Mouse (Mus musculus): ENCODE measurements at regions not wholly inside any gene's neighbourhood (a gene's known extent, or its start where the extent isn't known, plus 50 kb on each side); places are given as distances from the start of the nearest gene placed in this dataset.

DNA sequence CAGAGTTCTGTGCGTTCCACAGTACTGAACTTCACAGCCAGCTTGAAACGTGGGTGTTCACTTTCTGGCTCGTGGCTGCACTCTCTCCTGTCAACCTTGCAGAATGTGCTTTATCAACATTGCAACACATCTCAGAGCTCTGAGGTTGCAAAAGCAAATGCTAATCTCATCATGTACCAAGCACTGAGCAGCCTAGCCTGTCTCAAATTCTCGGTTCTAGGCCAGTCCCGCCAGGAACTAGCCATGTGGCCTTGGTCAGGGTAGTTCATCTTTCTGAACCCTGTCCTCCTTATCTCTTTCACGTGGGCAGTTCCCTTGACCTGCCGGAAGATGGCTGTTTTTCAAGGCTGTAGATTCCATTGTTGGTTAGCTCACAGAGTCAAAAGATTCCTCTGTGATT lies 159.3 kb upstream of the Mast4 start:
- 0 out of 2 replicates have a peak, but pooled peaks cover 4% of the 10 kb centered on the region for H3K4me1 ChIP-seq (ENCODE audit: control insufficient read depth, insufficient read depth, low read length)
- H3K27ac ChIP-seq (ENCODE audit: insufficient read depth, low read length), result no peak overlapping the region
- H3K4me3 ChIP-seq (ENCODE audit: insufficient read depth, low read length), result no peak overlapping the region
- TF ChIP-seq CTCF (IDR thresholded peaks at IDR 0.05; ENCODE audit: borderline replicate concordance, insufficient read depth, low read length) (no peak), POLR2A (IDR thresholded peaks at IDR 0.05; ENCODE audit: low read depth, low read length) (no peak)

DNA sequence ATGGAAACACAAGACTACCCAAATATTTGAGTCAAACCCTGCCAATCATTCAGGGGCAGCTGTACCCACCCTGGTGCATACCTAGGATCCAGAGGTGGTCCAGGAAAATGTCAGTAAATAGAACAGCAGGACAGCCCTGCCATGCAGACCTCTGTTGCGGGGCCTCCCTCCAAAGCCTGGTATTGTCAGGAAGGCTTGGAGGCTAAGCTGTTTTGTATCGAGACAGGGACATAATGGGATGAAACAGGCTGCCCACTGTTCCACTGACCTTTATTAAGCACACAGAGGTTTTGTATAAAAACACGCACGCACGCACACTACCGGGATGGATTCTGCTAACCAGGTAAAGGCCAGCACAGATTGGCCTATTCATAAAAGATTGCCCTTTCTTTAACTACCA lies 155.8 kb upstream of the Mast4 start:
- Histone ChIP-seq H3K4me1 (ENCODE audit: control insufficient read depth, insufficient read depth, low read length) (0 out of 2 replicates have a peak, but pooled peaks cover 4% of the 10 kb centered on the region), H3K27ac (ENCODE audit: insufficient read depth, low read length) (no peak overlapping the region), H3K4me3 (ENCODE audit: insufficient read depth, low read length) (no peak overlapping the region)
- no peak for TF ChIP-seq CTCF (IDR thresholded peaks at IDR 0.05; ENCODE audit: borderline replicate concordance, insufficient read depth, low read length)
- no peak for TF ChIP-seq POLR2A (IDR thresholded peaks at IDR 0.05; ENCODE audit: low read depth, low read length)

DNA sequence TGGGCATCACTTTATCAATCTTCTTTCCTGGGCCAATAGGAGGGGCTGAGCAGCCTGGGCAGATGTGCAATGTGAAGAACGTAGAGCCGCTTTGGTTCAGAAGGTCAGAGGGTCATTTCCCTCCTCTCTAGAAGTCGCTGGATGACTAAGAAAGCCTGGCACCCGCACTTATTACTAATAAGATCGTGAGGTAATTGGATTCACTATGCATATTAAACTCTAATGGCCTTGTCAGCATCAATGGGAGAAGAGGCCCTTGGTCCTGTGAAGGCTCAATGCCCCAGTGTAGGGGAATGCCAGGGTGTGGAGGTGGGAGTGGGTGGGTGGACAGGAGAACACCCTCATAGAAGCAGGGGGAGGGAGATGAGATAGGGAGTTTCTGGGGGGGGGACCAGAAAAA lies 149.8 kb upstream of the Mast4 start:
- TF ChIP-seq POLR2A (IDR thresholded peaks at IDR 0.05; ENCODE audit: low read depth, low read length) (no peak), CTCF (IDR thresholded peaks at IDR 0.05; ENCODE audit: borderline replicate concordance, insufficient read depth, low read length) (no peak)
- H3K4me3 ChIP-seq (ENCODE audit: insufficient read depth, low read length), result no peak overlapping the region
- H3K27ac ChIP-seq (ENCODE audit: insufficient read depth, low read length), result no peak overlapping the region
- H3K4me1 ChIP-seq (ENCODE audit: control insufficient read depth, insufficient read depth, low read length), result no peaks in the 10 kb centered on the region

DNA sequence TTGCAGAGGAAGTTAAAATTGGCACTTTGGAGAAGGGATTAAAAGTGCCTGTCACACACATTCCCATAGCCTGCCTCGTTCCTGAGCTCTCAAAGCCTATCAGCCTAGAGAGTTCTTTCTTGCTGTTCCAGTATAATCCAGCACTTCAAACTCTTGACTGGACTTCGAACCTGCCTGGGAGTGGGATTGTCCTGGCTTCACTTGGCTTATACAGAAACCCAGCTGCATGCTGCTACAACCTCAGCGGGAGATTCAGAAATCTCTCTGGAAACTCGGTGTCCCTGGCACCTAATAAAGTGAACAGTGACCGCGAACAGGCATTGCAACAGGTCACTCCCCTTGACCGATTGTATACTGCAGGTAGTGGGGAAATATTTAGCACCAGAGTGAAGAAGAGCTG lies 149.1 kb upstream of the Mast4 start:
- TF ChIP-seq POLR2A (IDR thresholded peaks at IDR 0.05; ENCODE audit: low read depth, low read length), result no peak
- TF ChIP-seq CTCF (IDR thresholded peaks at IDR 0.05; ENCODE audit: borderline replicate concordance, insufficient read depth, low read length), result no peak
- Histone ChIP-seq H3K27ac (ENCODE audit: insufficient read depth, low read length) (no peak overlapping the region), H3K4me3 (ENCODE audit: insufficient read depth, low read length) (no peak overlapping the region), H3K4me1 (ENCODE audit: control insufficient read depth, insufficient read depth, low read length) (no peaks in the 10 kb centered on the region)

DNA sequence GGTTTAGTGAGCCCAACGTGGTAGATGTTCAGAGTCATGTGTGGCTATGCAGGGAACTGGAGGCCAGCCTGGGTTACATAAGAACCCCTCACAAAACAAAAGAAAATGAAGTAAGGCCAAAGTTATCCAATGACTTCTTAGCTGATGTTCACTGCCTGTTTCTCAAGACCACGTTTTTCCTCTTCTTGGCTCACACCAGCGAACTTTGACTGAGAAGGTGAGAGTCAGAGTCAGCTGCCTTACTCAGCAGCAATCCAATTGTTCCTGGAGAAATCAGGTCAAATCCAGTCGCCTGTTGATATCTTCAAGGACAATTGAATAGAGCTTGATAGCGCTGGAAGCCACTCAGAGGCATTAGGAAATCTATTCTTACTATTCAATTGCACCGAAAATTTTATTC lies 142.0 kb upstream of the Mast4 start:
- no peak overlapping the region for H3K27ac ChIP-seq (ENCODE audit: insufficient read depth, low read length)
- TF ChIP-seq POLR2A (IDR thresholded peaks at IDR 0.05; ENCODE audit: low read depth, low read length), result no peak
- TF ChIP-seq CTCF (IDR thresholded peaks at IDR 0.05; ENCODE audit: borderline replicate concordance, insufficient read depth, low read length), result no peak

DNA sequence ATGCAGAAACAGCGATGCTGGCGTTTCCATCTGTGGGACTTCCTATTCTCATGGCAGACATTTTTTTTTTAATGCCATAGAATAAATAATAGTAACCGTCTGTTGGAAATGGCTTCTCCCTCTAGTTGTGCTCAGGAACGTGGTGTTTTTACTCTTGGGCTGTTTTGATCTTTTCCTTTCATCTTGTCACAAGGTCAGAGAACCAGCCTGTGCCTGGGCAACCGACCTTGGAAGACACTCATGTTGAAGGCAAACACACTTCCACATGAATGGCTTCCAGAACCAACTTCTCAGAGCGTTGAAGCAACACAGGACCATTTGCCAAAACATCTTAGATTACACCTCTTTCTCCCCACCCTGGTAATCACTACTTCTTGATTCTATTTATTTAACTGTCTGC lies 137.9 kb upstream of the Mast4 start:
- H3K4me3 ChIP-seq (ENCODE audit: insufficient read depth, low read length), result no peak overlapping the region
- TF ChIP-seq POLR2A (IDR thresholded peaks at IDR 0.05; ENCODE audit: low read depth, low read length) (no peak), CTCF (IDR thresholded peaks at IDR 0.05; ENCODE audit: borderline replicate concordance, insufficient read depth, low read length) (no peak)
- H3K27ac ChIP-seq (ENCODE audit: insufficient read depth, low read length), result no peak overlapping the region
- no peaks in the 10 kb centered on the region for H3K4me1 ChIP-seq (ENCODE audit: control insufficient read depth, insufficient read depth, low read length)

More for the DNA sequence above, 142.0 kb upstream of the Mast4 start:
- Histone ChIP-seq H3K4me1 (ENCODE audit: control insufficient read depth, insufficient read depth, low read length) (no peaks in the 10 kb centered on the region), H3K4me3 (ENCODE audit: insufficient read depth, low read length) (no peak overlapping the region)

DNA sequence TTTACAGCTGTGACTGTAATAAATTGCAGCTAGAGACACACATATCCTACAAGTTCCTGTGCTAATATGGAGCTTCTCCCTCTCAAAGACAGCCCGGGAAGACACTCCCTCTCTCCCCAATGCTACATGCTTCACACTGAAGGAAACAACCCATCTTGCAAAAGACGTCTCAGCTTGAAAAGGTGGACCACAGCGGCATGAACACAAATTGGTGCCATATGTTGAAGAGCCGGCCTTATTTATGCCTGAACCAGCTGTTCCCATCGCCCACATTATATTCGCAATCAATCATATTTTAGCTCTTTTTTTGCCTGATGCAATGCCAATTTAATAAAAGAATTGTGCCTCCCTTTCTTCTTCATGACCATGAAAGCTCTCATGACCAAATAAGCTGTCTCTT lies 135.8 kb upstream of the Mast4 start:
- H3K4me3 ChIP-seq (ENCODE audit: insufficient read depth, low read length), result no peak overlapping the region
- no peak overlapping the region for H3K27ac ChIP-seq (ENCODE audit: insufficient read depth, low read length)
- TF ChIP-seq CTCF (IDR thresholded peaks at IDR 0.05; ENCODE audit: borderline replicate concordance, insufficient read depth, low read length) (no peak), POLR2A (IDR thresholded peaks at IDR 0.05; ENCODE audit: low read depth, low read length) (no peak)
- no peaks in the 10 kb centered on the region for H3K4me1 ChIP-seq (ENCODE audit: control insufficient read depth, insufficient read depth, low read length)

DNA sequence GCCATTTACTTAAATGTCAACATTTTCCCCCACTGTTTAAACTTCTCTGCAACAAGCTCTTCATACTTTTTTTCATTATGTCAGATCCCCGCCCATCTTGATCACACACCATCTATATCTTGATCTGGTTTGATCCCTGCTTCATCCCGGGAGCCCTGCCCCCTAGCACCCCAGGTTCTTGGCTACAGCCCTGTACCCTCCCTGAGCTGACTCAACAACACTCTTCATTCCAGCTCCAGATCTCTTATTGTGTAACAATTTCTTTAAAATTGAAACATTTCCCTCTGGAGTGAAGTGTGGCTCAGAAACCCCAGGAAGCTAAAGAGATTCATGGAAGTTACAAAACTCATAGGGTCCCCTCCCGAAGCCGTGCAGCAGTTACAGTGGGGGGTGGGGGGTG lies 126.2 kb upstream of the Mast4 start:
- H3K4me3 ChIP-seq (ENCODE audit: insufficient read depth, low read length), result no peak overlapping the region
- no peaks in the 10 kb centered on the region for H3K4me1 ChIP-seq (ENCODE audit: control insufficient read depth, insufficient read depth, low read length)
- H3K27ac ChIP-seq (ENCODE audit: insufficient read depth, low read length), result no peak overlapping the region
- TF ChIP-seq CTCF (IDR thresholded peaks at IDR 0.05; ENCODE audit: borderline replicate concordance, insufficient read depth, low read length), result no peak

DNA sequence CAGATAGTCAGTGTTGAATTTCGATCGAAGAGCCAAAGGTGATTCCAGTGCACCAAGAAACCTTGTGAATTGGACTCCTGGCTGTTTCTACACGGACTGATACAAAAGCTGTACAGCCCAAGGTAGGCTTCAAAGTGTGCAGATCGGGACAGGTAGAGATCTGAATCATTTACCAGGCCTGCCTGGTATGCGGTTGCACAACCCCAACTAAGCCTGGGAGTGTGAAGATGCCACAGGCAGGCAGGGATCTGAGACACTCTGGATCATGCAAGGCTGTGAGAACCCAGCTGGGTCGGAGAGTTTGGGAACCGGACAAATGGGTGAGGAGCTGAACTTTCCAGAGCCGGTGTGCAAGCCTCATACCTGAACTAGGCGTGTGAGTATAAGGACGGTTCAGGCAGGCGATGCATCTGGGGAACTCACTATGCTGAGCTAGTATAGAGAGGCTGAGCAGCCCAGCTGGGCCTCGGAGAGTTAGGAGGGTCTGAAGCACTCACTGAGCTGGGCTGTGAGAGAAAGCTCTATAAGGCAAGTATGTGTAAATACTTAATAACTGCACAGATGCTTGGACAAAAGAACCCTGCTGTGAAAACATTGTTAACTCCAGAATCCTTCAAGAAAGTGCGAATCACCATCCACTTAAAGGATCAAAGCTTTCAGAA lies 125.3 kb upstream of the Mast4 start:
- Histone ChIP-seq H3K27ac (ENCODE audit: insufficient read depth, low read length) (no peak overlapping the region), H3K4me3 (ENCODE audit: insufficient read depth, low read length) (no peak overlapping the region), H3K4me1 (ENCODE audit: control insufficient read depth, insufficient read depth, low read length) (no peaks in the 10 kb centered on the region)
- TF ChIP-seq CTCF (IDR thresholded peaks at IDR 0.05; ENCODE audit: borderline replicate concordance, insufficient read depth, low read length) (no peak), POLR2A (IDR thresholded peaks at IDR 0.05; ENCODE audit: low read depth, low read length) (no peak)

DNA sequence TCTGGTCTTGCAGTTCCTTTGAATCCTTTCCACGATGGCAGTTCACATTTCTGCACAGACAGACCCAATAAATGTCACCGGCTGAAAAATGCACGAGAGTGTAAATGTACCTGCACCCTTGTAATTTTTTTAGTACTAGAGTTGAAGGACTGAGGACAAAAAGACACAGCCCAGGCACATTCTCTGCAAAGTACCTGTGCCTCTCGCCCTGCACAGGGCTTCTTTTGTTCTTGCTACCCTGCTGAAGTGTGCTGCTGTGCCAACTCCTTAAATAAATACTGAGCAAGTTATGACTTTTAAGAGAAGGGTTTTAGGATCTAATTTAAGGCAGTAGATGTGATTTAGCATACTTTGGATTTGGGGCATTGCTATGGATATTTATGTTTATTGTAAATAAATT lies 118.5 kb upstream of the Mast4 start:
- TF ChIP-seq POLR2A (IDR thresholded peaks at IDR 0.05; ENCODE audit: low read depth, low read length) (no peak), CTCF (IDR thresholded peaks at IDR 0.05; ENCODE audit: borderline replicate concordance, insufficient read depth, low read length) (no peak)
- Histone ChIP-seq H3K4me3 (ENCODE audit: insufficient read depth, low read length) (no peak overlapping the region), H3K4me1 (ENCODE audit: control insufficient read depth, insufficient read depth, low read length) (no peaks in the 10 kb centered on the region), H3K27ac (ENCODE audit: insufficient read depth, low read length) (no peak overlapping the region)

DNA sequence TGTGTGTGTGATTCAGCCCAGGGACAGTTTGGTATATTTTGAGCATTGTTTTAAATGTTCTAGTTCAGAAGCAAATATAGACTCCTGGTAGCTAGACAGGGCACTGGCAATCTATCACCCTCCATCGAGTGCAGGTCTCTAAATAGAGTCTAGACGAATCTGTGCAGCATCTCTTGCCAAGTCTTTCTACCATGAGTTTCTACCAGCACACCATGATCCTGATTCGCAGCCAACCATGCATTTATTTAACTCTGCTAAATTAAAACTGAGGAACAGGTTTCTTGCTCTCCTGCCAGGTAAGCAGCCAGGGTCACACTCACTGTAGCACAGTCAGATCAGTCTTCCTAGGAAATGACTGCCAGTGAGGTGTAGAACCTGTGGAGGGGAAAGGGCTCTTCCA lies 96.3 kb upstream of the Mast4 start:
- no peak for TF ChIP-seq CTCF (IDR thresholded peaks at IDR 0.05; ENCODE audit: borderline replicate concordance, insufficient read depth, low read length)
- no peak for TF ChIP-seq POLR2A (IDR thresholded peaks at IDR 0.05; ENCODE audit: low read depth, low read length)
- Histone ChIP-seq H3K4me3 (ENCODE audit: insufficient read depth, low read length) (no peak overlapping the region), H3K27ac (ENCODE audit: insufficient read depth, low read length) (no peak overlapping the region), H3K4me1 (ENCODE audit: control insufficient read depth, insufficient read depth, low read length) (no peaks in the 10 kb centered on the region)

Data from embryonic fibroblast, embryonic 13.5 days (primary cell).